Mouse (Mus musculus): ENCODE data around the gene Adam1a.

GRCm38 (mm10) chr5:121592064-121592815, 47.0 kb upstream of the Adam1a start:
- TF ChIP-seq CTCF (IDR thresholded peaks at IDR 0.05; ENCODE audit: borderline replicate concordance, extremely low read depth, insufficient read depth, insufficient read length), result no peak
- TF ChIP-seq POLR2A (IDR thresholded peaks at IDR 0.05; ENCODE audit: borderline replicate concordance, extremely low read depth, insufficient read depth, insufficient read length, poor library complexity, severe bottlenecking), result no peak
